Comparison of ENCODE assay signal across 24 mouse cellular contexts in genomic region chr7:91785445-91785844, GRCm38 (mm10).
DNase-seq lines count a peak whose midpoint lies in the region; ATAC-seq and TF ChIP-seq lines count a peak whose summit lies in the region.
"Had no signal": no experiment of that assay in that cellular context is flagged by ENCODE, and none has a peak within 500 bp of the region (broad histone marks: within the 10 kb centered on the region; RNA-seq: fewer than 3 reads in every experiment).

No protein-coding gene starts in this region.

- no peaks in the 10 kb centered on the region for H3K9me3 ChIP-seq in hindbrain, postnatal 0 days (ENCODE audit: low read length)
- no peaks in the 10 kb centered on the region for H3K9me3 ChIP-seq in hindbrain, embryonic 13.5 days
- H3K9me3 ChIP-seq in embryonic facial prominence, embryonic 15.5 days (replicated peaks), result no peaks in the 10 kb centered on the region
- no peaks in the 10 kb centered on the region for H3K9me3 ChIP-seq in liver, embryonic 12.5 days (replicated peaks)
- no peaks in the 10 kb centered on the region for H3K9me3 ChIP-seq in stomach, postnatal 0 days (ENCODE audit: control insufficient read depth, low read length)
- H3K9me3 ChIP-seq: heart, embryonic 13.5 days; hindbrain, embryonic 15.5 days; kidney, embryonic 15.5 days; megakaryocyte, embryonic 14.5 days had no signal

- no peak overlapping the region for H3K4me2 ChIP-seq in hindbrain, postnatal 0 days (ENCODE audit: low read depth, low read length)
- no peak overlapping the region for H3K4me2 ChIP-seq in hindbrain, embryonic 13.5 days
- no peak overlapping the region for H3K4me2 ChIP-seq in embryonic facial prominence, embryonic 15.5 days (replicated peaks)
- no peak overlapping the region for H3K4me2 ChIP-seq in liver, embryonic 12.5 days
- no peak overlapping the region for H3K4me2 ChIP-seq in stomach, postnatal 0 days (replicated peaks; ENCODE audit: low read depth)
- H3K4me2 ChIP-seq: heart, embryonic 13.5 days; hindbrain, embryonic 15.5 days; kidney, embryonic 15.5 days had no signal

- WGBS in hindbrain, postnatal 0 days, result 71% methylated on average over 5 of the region's 5 CpGs
- WGBS in hindbrain, embryonic 13.5 days, result 80% methylated on average over 5 of the region's 5 CpGs
- 46% methylated on average over 5 of the region's 5 CpGs for WGBS in embryonic facial prominence, embryonic 15.5 days
- 83% methylated on average over 5 of the region's 5 CpGs for WGBS in liver, embryonic 12.5 days (ENCODE audit: insufficient replicate concordance)
- WGBS in stomach, postnatal 0 days, result 64% methylated on average over 5 of the region's 5 CpGs

- H3K36me3 ChIP-seq in hindbrain, postnatal 0 days (ENCODE audit: insufficient read depth, low read length), result no peaks in the 10 kb centered on the region
- no peaks in the 10 kb centered on the region for H3K36me3 ChIP-seq in hindbrain, embryonic 13.5 days
- H3K36me3 ChIP-seq in embryonic facial prominence, embryonic 15.5 days, result no peaks in the 10 kb centered on the region
- H3K36me3 ChIP-seq in liver, embryonic 12.5 days, result no peaks in the 10 kb centered on the region
- H3K36me3 ChIP-seq in stomach, postnatal 0 days (ENCODE audit: control insufficient read depth, insufficient read depth, low read length), result no peaks in the 10 kb centered on the region
- H3K36me3 ChIP-seq: heart, embryonic 13.5 days; hindbrain, embryonic 15.5 days; kidney, embryonic 15.5 days had no signal

- H3K4me1 ChIP-seq in hindbrain, postnatal 0 days (ENCODE audit: insufficient read depth, low read length), result no peaks in the 10 kb centered on the region
- no peaks in the 10 kb centered on the region for H3K4me1 ChIP-seq in hindbrain, embryonic 13.5 days (replicated peaks)
- H3K4me1 ChIP-seq in embryonic facial prominence, embryonic 15.5 days, result no peaks in the 10 kb centered on the region
- no peaks in the 10 kb centered on the region for H3K4me1 ChIP-seq in liver, embryonic 12.5 days
- no peaks in the 10 kb centered on the region for H3K4me1 ChIP-seq in stomach, postnatal 0 days (replicated peaks; ENCODE audit: control insufficient read depth, insufficient read depth)
- H3K4me1 ChIP-seq: heart, embryonic 13.5 days; hindbrain, embryonic 15.5 days; kidney, embryonic 15.5 days had no signal

- no peak for TF ChIP-seq EP300 in stomach, postnatal 0 days (optimal IDR thresholded peaks at IDR 0.05)

- no peak overlapping the region for H3K9ac ChIP-seq in hindbrain, postnatal 0 days (replicated peaks; ENCODE audit: low read length)
- H3K9ac ChIP-seq in hindbrain, embryonic 13.5 days, result no peak overlapping the region
- H3K9ac ChIP-seq in embryonic facial prominence, embryonic 15.5 days, result no peak overlapping the region
- H3K9ac ChIP-seq in liver, embryonic 12.5 days, result no peak overlapping the region
- no peak overlapping the region for H3K9ac ChIP-seq in stomach, postnatal 0 days (ENCODE audit: low read length)
- H3K9ac ChIP-seq: heart, embryonic 13.5 days; hindbrain, embryonic 15.5 days; kidney, embryonic 15.5 days; liver, postnatal 0 days had no signal

- no peak for ATAC-seq in hindbrain, postnatal 0 days
- ATAC-seq in hindbrain, embryonic 13.5 days (ENCODE audit: low FRiP score), result no peak
- ATAC-seq in embryonic facial prominence, embryonic 15.5 days (ENCODE audit: insufficient number of reproducible peaks, low FRiP score, low TSS enrichment, low read depth), result peak; percentile 69
- ATAC-seq in liver, embryonic 12.5 days, result no peak
- ATAC-seq in stomach, postnatal 0 days (ENCODE audit: low FRiP score, low TSS enrichment), result no peak
- ATAC-seq: CD4-positive, CD25-positive, alpha-beta regulatory T cell, adult 4 months; intestine, postnatal 0 days; liver, postnatal 0 days; Patski had no signal

- H3K27me3 ChIP-seq in hindbrain, postnatal 0 days (ENCODE audit: insufficient read depth, low read length), result no peaks in the 10 kb centered on the region
- H3K27me3 ChIP-seq in hindbrain, embryonic 13.5 days, result no peaks in the 10 kb centered on the region
- H3K27me3 ChIP-seq in embryonic facial prominence, embryonic 15.5 days, result no peaks in the 10 kb centered on the region
- no peaks in the 10 kb centered on the region for H3K27me3 ChIP-seq in liver, embryonic 12.5 days (replicated peaks)
- H3K27me3 ChIP-seq in stomach, postnatal 0 days (ENCODE audit: control insufficient read depth, insufficient read depth, low read length), result no peaks in the 10 kb centered on the region
- H3K27me3 ChIP-seq: heart, embryonic 13.5 days; hindbrain, embryonic 15.5 days; kidney, embryonic 15.5 days; megakaryocyte, embryonic 14.5 days; Patski had no signal

- TF ChIP-seq CTCF in hindbrain, postnatal 0 days (IDR thresholded peaks at IDR 0.05; ENCODE audit: low read depth), result no peak
- no peak for TF ChIP-seq CTCF in stomach, postnatal 0 days (IDR thresholded peaks at IDR 0.05; ENCODE audit: low read depth)

- H3K27ac ChIP-seq in hindbrain, postnatal 0 days, result no peak overlapping the region
- no peak overlapping the region for H3K27ac ChIP-seq in hindbrain, embryonic 13.5 days
- peak overlapping the region; percentile 65 for H3K27ac ChIP-seq in embryonic facial prominence, embryonic 15.5 days (replicated peaks)
- H3K27ac ChIP-seq in liver, embryonic 12.5 days, result no peak overlapping the region
- no peak overlapping the region for H3K27ac ChIP-seq in stomach, postnatal 0 days (replicated peaks)
- H3K27ac ChIP-seq: heart, embryonic 13.5 days; hindbrain, embryonic 15.5 days; kidney, embryonic 15.5 days had no signal

- DNase-seq in embryo, embryonic 11 days, result peak; percentile 15
- DNase-seq in embryo, embryonic 9.5 days (ENCODE audit: extremely low spot score), result no peak
- DNase-seq in hindbrain, postnatal 0 days (ENCODE audit: low spot score), result peak; percentile 11
- DNase-seq in adipocyte (ENCODE audit: low spot score), result peak; percentile 3
- no peak for DNase-seq in stomach, postnatal 0 days (ENCODE audit: low spot score)
- DNase-seq: adrenal gland, postnatal 14 days; cerebellum, adult 11-12 months; cerebellum, postnatal 14 days; gastrocnemius, postnatal 14 days; heart, adult 18-20 months; kidney, postnatal 4 days; liver; liver, postnatal 0 days; right cerebral cortex, adult 18-20 months had no signal

- H3K4me3 ChIP-seq in hindbrain, postnatal 0 days (ENCODE audit: low read length), result no peak overlapping the region
- H3K4me3 ChIP-seq in hindbrain, embryonic 13.5 days, result no peak overlapping the region
- no peak overlapping the region for H3K4me3 ChIP-seq in embryonic facial prominence, embryonic 15.5 days (replicated peaks)
- no peak overlapping the region for H3K4me3 ChIP-seq in liver, embryonic 12.5 days
- H3K4me3 ChIP-seq in stomach, postnatal 0 days (ENCODE audit: low read depth, low read length), result no peak overlapping the region
- H3K4me3 ChIP-seq: heart, embryonic 13.5 days; hindbrain, embryonic 15.5 days; kidney, embryonic 15.5 days; megakaryocyte, embryonic 14.5 days had no signal

Comparison
In these comparisons a context has a peak if more than half of its experiments do, and no peak if none do; other contexts are left out.
1. DNase-seq: peak in embryo, embryonic 11 days (single experiment), hindbrain, postnatal 0 days (single experiment) and adipocyte (single experiment); none in embryo, embryonic 9.5 days (single experiment) and stomach, postnatal 0 days (single experiment).